Mouse (Mus musculus) monocyte, adult 5-6 weeks (primary cell): Measurements from ENCODE around the gene Camsap3. TPM values are rescaled to one million over a fixed set of nuclear protein-coding genes. Genes with fewer than 3 reads are reported as not detected.
"Not testable (repeated sequence)": the region's sequence is repeated elsewhere in the genome, so short reads cannot be mapped to it uniquely, and the experiment has no call there.

ENCODE experiments used
- ATAC-seq: fragments of 153-309, 156-312 bp; replicated peaks from 2 replicates; pipeline ENCODE4 v1.8.0; 2017; ENCODE audit warnings: mild to moderate bottlenecking; ENCODE audit not compliant: low TSS enrichment, insufficient number of reproducible peaks, severe bottlenecking, poor library complexity, low FRiP score
- total RNA-seq: library from RNA; stranded (forward); fragments of 200-1000, 200-491, 200-594 nt; gene quantifications from 3 replicates; pipeline ENCODE4 v1.2.3, GENCODE M21; 2017

The Camsap3 gene
- total RNA-seq: not detected in 3 replicates

DNA sequence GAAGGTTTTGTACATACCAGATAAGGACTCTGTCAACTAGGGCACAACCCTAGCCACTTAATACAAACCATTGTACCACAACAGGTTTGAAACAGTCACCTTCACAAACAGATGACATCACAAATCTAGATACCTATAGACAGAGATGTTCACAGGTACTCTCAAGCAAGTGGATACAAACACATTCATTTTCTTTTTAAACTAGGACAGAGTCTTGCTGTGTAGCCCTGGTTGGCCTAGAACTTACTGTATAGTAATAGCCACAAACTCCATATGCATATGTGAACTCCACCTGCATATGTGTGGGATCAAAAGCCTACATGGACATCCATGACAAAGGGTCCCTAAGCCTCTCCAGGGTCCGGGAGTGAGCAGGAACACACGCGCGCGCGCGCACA, at the start of gene Camsap3:
Gene Camsap3 (plus strand): TSS at position 301 of the 398 bp plus-strand sequence.
- ATAC-seq: no peak

DNA sequence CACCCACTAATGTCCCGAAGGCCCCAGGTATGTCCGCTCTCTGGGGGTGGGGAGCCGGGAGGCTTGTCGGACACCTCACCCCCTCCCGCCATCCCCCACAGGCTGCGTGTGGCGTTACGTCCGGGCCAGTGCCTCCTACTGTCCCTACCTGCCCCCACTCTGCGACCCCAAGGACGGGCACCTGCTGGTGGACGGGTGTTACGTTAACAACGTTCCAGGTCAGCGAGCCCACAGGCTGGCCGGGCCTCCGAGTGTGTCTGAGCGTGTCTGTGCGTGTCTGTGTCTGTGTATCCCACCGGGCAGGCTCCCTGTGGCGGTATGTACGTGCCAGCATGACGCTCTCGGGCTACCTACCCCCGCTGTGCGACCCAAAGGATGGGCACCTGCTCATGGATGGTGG, 49.4 kb upstream of the Camsap3 start:
- no peak for ATAC-seq

DNA sequence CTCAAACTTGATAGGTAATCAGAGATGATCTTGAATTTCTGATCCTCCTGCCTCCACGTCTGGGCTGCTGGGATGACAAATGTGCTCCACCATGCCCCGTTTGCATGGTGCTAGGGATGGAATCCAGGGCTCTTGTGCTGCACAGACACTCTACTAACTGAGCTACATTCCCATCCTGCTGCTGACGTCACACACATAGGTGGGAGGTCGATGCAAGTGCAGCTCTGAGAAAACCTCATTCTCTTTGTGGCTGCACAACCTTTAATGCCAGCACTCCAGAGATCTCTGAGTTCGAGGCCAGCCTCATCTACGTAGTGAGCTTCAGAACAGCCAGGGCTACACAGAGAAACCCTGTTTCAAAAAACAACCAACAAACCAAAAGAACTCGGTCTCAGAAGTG, 47.9 kb upstream of the Camsap3 start:
- no peak for ATAC-seq

DNA sequence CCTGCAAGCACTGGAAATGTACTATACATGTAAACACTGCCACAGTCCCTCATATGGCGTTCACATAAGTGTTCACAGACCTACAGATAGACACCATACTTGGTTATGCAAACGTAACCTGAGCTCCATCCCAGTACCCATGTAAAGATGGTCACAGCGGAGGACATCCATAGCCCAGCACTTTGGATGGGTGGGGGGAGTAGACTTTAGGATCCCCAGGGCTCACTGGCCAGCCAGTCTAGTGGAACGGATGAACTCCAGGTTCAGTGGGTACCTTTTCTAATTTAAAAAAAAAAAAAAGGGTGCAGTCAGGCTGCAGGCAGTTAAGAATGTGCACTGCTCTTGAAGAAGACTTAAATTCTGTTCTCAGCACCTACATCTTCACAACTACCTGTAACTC, 47.0 kb upstream of the Camsap3 start:
- no peak for ATAC-seq

DNA sequence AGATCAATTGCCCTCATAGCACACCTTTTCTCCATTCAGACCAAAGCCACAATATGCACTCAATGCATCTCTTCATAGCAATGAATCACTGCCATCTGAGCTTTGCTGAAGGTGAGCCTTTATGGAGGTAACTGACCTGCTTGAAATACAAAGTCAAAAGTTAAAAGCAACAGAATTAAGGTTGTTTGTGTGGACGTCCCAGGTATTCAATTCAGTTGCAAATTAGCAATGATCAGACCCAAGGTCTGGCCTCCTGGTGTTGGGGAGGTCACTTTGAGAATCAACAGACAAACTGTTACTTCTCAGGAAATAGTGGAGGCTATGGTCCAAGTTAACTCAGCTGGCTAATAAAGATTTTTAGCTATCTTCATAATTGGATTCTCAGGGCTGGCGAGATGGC, 40.6 kb upstream of the Camsap3 start:
- ATAC-seq: no peak

DNA sequence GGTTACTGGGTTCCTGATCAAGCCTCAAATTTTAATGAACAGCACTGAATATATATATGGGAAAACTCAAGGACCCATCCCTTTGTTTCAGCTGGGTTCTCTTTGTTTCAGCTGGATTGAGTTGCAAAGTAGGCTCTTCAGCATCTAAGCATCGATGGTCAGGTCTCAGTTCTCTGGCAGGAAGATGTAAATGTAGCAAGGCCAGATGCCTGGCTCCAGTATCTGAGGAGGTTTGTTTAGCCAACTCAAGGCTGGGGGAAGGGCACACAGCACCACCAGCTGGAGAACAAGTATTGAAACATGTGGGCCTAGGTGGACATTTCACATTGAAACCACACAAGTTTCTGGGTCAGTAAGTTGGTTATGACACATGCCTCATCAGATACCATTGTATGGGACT, 34.9 kb upstream of the Camsap3 start:
- ATAC-seq: no peak

DNA sequence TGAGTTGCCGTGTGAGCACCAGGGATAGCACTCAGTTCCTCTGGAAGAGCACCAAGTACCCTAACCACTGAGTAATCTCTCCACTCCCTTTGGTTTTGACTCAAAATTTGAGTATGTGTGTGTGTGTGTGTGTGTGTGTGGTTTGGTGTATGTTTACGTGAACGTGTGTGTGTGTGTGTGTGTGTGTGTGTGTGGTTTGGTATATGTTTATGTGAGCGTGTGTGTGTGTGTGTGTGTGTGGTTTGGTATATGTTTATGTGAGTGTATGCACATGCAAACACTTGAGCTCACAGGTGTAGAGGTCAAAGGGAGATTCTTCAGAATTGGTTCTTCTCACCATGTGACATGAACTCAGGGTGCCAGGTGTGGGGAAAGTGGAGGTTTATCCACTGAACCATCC, 31.0 kb upstream of the Camsap3 start:
- ATAC-seq: peak; percentile 71

DNA sequence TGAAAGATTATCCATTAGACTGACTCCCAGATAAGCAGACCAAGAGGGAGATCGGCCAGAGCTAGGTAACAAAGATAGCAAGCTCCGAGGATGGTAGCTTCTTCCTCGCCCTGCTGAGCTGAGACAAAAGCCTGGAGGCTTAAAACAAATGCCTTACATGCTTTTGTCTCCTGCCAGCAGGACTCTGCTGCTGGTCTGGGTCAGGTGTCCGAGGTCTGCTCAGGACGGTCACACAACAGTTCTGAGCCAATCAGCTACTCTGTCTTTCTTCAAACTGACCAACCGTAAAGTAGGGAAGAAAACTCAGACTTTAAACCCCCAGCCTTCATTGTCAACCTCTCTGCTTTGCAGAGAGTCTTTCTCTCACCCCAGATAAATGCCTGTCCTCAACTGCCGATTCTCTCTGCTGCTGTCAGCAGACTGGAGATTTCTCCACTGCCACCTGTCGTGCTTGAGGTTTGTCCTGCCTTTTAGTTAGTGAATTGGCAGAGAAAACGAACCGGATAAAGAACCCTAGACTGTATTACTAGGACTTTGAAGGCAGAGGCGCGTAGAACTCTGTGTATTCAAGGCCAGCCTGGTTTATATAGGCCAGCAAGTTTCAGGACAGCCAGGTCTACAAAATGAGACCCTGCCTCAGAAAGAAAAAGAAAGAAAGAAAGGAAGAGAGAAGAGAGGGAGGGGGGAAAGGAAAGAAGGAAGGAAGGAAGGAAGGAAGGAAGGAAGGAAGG, 19.3 kb upstream of the Camsap3 start, which contains the start of gene C330021F23Rik:
Gene C330021F23Rik (plus strand): TSS at position 350 of the 731 bp plus-strand sequence.
- ATAC-seq: no peak

DNA sequence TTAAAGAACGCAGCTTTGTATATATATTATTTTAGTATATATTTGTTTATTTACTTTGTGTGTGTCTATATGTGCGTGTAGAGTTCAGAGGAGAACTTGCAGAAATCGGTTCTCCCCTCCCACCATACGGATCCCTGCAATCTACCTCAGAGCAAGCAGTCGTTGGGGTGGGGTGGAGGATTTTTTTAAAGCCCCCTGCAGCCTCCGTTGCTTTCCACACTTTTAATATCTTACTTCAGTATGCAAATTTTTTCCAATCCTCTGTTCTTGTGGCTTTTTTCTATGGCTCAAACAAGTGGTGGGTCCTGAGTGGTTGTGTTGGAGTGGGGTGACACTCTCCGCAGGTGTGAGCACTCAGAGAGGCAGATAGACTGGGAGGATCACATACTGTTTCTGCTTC, 18.7 kb upstream of the Camsap3 start:
- ATAC-seq: no peak

DNA sequence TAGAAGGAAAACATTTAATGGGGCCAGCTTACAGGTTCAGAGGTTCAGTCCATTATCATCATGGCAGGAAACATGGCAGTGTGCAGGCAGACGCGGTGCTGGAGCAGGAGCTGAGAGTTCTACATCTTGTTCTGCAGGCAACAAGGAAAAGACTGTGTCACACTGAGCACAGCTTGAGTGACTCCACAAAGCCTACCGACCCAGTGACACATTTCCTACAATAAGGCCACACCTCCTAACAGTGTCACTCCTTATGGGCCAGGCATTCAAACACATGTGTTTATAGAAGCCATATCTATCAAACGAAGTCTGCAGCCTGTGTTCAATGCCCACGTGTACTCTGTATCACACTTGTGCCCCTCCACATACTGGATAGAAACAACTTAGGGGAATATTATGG, 17.3 kb upstream of the Camsap3 start:
- ATAC-seq: no peak

DNA sequence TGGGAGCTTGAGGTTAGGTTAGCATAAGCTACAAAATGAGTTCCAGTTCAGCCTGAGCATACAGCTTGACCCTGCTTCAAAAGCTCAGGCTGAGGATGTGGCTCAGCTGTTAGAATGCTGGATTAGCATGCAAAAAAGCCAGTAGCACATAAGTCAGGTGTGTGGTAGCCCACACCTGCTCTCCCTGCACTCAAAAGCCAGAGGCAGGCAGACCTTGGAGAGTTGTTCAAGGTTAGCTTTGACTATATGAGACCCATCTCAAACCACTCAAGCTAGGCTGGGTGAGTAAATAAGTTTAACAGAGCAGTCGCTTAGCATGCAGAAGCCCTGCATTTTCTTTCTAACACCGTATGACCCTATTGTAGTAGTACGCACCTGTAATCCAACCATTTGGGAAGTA, 12.5 kb upstream of the Camsap3 start:
- no peak for ATAC-seq

DNA sequence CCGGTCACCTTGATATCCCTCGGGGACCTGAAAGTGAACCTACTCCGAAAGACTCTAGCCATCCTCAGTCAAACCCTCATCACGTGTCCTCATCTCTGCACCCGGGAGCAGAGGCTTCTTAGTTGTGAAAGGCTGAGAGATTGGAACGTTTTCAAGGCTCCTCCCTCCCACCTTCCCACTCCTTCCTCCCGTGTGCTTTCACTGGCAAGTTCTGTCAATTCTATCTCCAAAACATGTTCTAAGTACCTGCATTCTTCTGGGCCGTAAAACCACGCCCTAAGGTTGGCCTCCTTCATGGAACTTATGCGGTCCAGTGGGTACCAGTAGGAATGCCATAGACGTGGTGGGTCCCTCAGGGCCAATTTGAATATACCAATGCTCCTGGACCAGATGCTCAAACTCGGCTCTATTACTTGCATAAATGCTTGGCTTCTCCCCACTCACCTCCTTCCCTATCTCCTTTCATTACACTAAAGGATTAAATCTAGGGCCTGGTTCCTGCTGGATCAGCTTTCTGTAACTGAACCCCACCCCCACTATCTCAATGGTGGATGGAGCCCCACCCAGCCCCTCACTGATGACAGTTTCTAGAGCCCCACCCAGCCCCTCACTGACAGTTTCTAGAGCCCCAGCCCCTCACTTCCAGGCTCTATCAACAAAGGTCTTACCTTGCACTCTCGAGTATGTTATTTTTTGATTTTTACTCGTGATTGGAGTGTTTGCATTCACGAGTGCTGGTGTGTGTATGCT, 10.7 kb upstream of the Camsap3 start:
- ATAC-seq: no peak

DNA sequence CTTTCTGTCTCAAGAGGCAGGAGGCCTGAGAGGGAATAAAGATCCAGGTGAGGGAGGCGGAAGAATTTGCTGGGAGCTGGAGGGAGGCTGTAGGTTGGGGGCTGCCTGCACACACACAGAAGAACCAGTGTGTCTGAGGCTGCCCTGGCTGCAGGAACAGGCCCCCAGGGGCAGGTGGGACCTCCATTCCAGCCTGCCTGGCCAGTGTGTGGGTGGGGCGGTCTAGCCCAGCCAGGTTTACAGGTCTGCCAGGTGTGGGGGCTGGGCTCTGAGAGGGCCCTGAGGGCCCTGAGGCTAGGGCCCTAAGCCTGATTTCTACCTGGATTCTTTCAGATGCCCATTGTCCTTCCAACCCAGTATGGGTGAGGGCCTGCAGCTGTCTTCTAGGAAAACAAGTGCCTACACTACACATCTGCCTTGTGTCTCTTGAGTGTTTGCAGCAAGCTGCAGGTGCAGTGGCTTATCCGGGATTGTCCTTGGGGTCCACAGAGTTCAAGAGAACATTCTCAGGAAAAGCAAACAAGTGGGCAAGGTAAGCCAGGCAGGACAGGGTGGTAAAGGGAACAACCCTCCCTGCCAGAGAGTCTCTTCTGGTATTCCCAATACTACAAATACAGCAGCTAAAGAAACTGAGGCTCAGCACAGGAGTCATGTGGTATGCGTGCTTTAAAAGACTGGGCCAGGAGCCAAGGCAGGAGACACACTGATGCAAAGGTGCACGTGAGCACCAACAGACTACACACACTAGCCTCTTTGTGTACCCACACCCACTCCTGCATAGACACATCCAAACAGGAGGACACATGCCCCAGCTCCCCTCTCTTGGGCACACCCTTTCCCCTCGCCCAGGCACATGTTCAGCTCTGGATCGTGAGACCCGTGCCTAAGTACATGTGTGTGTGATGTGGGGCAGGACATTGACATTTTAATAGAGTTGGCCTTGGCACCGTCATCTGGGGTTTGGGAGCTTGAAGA, 7.4 kb upstream of the Camsap3 start:
- no peak for ATAC-seq

DNA sequence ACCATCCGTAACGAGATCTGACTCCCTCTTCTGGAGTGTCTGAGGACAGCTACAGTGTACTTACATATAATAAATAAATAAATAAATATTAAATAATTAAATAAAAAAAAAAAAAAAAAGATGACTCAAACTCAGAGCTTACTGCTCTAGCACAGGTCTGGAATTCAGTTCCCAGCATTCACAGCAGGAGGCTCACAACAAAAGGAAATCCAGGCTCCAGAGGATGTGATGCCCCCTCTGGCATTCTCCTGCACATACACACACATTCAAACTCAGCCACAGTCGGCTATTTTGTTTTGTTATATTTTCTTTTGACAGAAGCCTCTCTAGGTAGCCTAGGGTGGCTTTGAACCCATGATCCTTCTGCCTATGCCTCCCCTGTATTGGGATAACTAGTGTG, 5.1 kb upstream of the Camsap3 start:
- ATAC-seq: not testable (repeated sequence)

DNA sequence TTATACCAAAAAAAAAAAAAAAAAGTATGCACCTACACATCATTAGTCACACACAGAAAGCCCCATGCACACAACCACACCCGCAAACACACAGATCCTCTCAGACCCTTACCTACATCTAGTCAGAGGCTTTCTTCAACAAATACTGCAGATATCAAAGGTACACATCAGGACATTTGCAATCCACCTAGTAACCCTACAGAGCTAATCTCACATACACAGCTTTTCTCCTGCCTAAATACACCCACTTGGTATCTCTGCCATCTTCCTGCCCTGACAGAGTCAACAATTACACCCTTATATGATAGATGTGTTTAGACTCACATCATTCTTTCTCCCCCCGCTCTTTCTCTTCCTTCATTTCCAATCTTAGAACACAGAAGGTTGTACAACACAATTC, 641 bp upstream of the Camsap3 start:
- ATAC-seq: no peak

DNA sequence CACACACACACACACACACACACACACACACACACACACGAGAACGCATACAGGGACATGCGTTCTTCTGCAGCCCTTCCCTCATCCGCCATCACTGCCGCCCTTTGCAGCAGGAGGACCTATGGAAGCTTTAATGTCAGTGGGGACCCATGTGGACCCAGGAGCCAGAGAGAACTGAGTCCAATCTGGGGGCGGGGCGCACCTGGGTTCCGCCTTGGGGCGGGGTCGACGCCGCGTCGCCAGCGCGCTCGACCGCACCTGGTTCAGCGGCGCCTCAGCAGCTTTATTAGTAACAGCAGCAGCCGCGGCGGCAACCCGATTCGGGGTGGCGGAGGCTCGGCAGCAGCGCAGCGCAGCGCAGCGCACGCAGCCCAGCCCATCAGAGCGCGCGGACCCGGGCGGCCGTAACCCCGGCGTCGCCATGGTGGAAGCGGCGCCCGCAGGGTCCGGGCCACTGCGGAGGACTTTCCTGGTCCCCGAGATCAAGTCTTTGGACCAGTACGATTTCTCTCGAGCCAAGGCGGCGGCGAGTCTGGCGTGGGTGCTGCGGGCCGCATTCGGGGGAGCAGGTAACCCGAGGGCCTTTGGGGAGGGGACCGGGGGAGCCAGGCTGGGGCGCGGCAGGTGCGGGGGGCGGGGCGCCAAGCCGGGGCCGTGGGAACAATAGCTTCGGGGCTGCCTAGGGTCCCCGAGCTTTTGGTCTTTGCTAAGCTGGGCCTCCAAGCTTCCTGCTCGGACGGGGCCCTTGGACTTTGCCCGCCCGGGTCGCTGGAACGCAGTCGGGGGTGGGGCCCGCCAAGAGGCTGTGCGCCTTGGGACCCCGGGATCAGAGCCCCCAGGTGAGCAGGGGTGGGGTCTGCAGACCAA, 531 bp downstream of the Camsap3 start:
- ATAC-seq: no peak

DNA sequence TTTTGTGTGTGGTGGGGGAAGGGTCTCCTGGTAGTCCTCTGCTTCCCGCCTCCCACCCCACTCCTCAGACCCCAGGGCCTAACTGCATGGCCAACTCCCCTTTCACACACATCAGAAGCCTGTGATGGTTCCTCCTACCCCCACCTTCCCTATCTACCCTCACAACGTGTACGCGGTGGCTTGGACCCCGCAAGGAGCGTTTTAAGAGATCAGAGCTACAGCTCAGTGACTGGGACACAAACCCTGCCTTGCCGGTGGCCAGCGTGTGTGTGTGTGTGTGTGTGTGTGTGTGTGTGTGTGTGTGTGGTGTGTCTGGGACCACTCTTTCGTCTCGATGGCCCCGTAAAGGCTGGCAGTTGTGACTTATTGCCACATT, 1.2 kb downstream of the Camsap3 start:
- no peak for ATAC-seq

DNA sequence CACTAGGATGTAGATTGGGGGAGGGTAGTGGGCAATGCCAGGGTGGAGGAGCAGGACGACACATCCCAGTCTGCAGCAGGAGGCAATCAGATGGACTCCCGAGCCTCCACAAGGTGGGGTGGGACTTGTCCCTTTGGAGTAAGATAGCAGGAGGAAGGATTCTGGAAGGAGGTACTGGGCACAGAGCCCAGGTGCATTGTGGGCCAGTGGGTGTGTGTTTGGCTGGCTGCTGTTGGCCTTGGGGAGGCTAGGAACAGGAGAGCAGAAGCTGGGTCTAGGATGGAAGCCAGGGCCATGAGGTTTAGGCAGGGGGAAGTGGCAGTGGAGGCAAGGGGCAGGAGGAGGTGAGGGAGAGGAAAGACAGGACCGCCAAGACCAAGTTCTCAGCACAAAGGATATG, 6.4 kb downstream of the Camsap3 start:
- no peak for ATAC-seq
